Mouse (Mus musculus) liver, adult 2 months (tissue): Measurements from ENCODE around the gene Pih1d1.

ENCODE experiments used
- CTCF ChIP-seq: fragments of 200-500 bp; IDR thresholded peaks from 2 replicates; pipeline ENCODE4 v1.5.1; 2011; ENCODE audit warnings: low read depth, low read length, control low read depth
- POLR2A ChIP-seq: fragments of 200-500 bp; IDR thresholded peaks from 2 replicates; pipeline ENCODE4 v1.6.1; 2011; ENCODE audit warnings: low read length, control low read depth; ENCODE audit not compliant: insufficient read depth; ENCODE audit errors: extremely low read depth

DNA sequence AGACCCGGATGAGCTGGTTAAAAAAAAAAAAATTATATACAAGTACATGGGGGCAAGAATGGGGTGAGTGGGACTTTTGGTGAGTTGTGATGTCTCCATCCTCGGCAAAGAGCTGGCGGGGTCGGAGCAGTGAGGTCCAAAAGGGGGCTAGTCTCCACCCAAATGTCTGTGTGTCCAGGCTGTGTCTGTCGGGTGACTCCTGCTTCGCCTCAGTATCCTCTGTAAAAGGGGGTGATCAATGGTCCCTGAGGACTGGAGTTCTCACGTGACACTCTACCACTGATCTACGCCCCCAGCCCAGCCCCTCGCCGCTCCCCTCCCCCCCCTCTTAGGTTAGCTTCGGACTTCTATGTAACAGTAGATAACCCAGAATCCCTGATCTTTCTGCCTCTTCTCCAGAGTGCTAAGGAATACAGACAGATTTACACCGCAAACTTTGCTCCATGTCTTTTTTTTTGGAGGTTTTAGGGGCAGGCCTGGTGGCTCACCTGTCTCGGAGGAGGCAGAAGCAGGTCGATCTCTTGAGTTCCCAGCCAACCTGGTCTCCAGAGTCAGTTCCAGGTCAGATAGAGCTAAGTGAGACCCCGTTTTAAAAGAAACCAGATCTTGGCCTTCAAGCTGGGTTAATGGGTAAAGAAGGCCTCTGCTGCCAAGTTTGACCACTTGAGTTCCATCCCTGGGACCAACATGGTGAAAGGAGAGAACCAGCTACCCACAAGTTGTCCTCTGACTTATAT is 24.2 kb upstream of the Pih1d1 start:
- TF ChIP-seq CTCF = no peak
- no peak for TF ChIP-seq POLR2A
